Mouse (Mus musculus) cerebellum, postnatal 14 days (tissue): ENCODE results near the gene Mrm2.

Source experiments
- DNase-seq, 2 experiments: peaks; one replicate each; pipeline ENCODE4 v3.0.0; 2021; ENCODE audit warnings: mixed read lengths in 2 of 2

The Mrm2 gene

GRCm38 (mm10) chr5:140342880-140343279 is 11.2 kb upstream of the Mrm2 start:
- DNase-seq: no peak

DNA sequence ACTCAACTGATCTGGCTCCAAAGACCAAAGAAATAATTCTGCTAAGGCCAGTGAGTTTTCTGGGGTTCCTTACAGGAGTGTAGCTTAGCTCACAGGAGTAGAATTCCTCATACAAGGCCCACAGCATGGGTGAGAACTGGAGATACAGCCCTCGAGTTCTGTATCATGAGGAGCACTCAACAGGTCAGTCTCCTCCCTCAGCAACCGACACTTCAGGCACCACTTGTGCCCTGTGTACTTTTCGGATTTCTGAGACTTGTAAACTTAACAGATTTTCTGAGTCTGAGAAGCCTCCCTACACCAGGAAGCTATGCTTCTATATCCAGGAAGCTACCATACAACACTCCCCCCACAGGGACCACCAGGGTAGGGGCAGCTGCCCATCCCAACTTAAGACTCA is 8.1 kb upstream of the Mrm2 start:
- no peak for DNase-seq

GRCm38 (mm10) chr5:140338779-140339178 is 7.1 kb upstream of the Mrm2 start:
- no peak for DNase-seq

GRCm38 (mm10) chr5:140336680-140337079 is 5.0 kb upstream of the Mrm2 start:
- peak; percentile 71 to 75 for DNase-seq

DNA sequence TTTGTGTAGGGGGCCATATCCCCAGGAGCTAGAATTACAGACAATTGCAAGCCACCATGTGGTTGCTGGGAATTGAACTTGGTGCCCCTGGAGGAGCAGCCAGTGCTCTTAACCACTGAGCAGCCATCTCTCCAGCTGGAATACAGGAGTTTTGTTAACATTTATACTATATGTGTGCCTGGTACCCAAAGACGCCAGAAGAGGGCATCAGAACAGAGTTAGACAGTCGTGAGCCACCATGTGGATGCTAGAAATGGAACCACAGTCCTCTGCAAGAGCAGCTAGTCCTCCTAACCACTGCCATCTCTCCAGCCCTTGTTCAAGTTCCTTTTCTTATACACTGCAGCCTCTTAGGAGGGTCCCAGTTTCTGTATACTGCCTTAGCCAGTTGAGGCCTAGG is 1.9 kb upstream of the Mrm2 start:
- no peak for DNase-seq

DNA sequence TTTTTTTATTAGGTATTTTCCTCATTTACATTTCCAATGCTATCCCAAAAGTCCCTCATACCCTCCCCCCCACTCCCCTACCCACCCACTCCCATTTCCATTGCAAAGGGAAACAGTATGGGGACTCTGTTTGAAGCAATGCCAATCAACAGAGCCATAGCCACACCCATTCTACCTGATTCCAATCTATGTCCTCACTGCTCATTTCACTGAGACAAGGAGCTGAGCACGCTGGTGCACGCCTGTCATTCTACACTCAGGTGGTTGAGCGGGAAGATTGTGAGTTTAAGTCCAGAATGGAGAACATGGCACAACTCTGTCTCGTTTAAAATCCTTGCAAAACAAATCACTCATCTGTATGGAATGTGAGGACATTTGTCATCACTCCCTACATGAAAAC is 821 bp upstream of the Mrm2 start:
- DNase-seq: no peak

DNA sequence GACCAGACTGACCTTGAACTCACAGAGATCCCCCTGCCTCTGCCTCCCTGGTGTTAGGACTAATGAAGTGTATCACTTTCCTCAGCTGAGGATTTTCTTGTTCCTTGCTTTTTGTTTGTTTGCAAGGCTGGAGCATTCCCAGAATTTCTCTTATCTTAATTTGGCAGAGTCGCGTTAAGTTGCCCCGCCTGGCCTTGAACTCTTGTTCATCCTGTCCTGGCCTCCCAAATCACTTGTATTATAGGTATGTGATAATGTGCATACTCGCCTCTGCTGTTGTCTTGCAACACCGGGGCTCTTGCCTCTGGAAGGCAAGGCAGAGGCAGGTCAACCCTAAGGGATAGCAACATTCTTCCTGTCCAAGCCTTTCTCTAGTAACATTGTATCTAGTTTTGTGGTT is 7.6 kb downstream of the Mrm2 start:
- no peak for DNase-seq

- DNase-seq: no peak
These were observed 9.7 kb downstream of the Mrm2 start for GRCm38 (mm10) chr5:140321756-140322575.

GRCm38 (mm10) chr5:140321042-140321755 is 10.5 kb downstream of the Mrm2 start, which contains the start of the genes Mad1l1 and Nudt1:
Mad1l1 (minus strand) TSS chr5:140321552.
Nudt1 (plus strand) TSS chr5:140321656.
- DNase-seq: peak; percentile 92 to 94

DNA sequence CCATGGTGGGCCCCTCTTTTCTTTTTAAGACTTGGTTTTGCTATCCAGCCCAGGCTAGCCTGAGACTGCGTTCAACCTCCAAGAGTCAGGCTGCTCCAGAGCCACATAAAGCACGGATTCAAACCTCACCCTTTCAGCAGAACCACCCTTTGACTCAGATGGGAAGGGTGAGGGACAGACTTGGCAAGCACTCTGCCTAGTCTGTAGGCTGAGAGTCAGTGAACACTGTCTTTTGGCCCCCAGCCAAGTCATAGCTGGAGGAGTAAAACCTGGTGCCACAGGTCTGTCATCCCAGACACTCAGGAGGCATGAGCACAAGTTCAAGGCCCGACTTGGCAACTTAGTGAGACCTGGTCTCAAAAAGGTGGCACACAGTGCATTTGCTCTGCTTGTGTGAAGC is 15.0 kb downstream of the Mrm2 start:
- peak; percentile 26 to 44 for DNase-seq

- no peak for DNase-seq
These were observed 24.1 kb downstream of the Mrm2 start for GRCm38 (mm10) chr5:140307602-140308001.

GRCm38 (mm10) chr5:140306016-140306415 is 25.7 kb downstream of the Mrm2 start:
- DNase-seq: peak in 1 of 2 experiments; percentile 26

GRCm38 (mm10) chr5:140298291-140298690 is 33.4 kb downstream of the Mrm2 start:
- DNase-seq: no peak

DNA sequence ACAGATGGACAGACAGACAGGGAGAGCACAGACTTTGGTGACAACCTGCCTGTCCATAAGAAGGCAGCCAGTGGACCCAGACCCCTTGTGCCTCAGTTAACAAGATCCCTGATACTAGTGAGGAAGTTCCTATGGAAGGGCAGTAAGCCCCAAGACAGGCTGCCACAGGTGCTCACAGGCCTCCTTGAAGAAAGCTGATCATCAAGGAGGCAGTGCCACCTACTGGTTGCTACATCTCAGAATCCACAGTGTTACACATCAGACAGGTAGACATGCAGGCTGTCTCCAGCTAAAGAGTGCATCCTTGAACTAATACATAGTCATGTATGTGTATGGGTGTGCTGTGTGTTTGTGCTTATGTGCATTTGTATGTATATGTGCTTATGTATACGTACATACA is 39.5 kb downstream of the Mrm2 start:
- DNase-seq: peak; percentile 79 to 81

GRCm38 (mm10) chr5:140289161-140289560 is 42.5 kb downstream of the Mrm2 start:
- DNase-seq: no peak

DNA sequence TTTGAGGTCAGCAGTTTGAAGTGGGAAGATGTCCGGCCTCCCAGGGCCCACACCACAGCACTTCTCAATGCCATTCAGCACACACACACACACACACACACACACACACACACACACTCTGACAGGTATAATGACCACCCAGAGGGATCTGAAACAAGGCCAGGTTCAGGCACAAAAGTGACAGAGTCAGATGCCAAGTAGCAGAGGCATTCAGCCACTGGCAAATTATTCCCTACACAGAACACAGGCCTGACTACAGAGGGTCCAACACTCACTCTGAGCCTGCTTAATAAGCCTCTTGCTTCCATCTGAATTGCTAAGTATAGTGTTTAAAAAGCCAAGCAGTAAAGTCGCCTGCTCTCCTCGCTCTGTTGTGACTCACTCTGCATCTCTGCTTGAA is 43.4 kb downstream of the Mrm2 start:
- DNase-seq: peak; percentile 18 to 39

- DNase-seq: peak; percentile 23 to 26
These were observed 46.9 kb downstream of the Mrm2 start for GRCm38 (mm10) chr5:140284761-140285160.

DNA sequence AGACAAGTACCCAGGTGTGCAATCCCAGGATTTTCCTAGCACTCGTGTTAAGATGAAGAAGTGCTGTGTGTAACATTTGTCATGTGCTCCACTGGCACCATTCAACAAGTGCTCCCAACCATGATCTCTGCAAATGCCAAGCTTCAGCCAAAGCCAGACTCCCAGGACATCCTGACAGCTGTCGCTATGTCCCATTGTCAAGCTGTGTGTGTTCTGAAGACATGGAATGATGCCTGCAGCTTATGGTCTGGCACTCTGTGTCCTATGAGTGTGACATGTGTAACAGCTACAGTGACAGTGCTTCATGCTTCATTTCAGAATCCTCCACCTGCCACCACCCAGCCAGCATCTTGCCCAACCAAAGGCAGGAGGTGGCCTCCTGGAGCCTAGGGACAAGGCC is 47.7 kb downstream of the Mrm2 start:
- DNase-seq: peak; percentile 20

GRCm38 (mm10) chr5:140282900-140283299 is 48.8 kb downstream of the Mrm2 start:
- no peak for DNase-seq

GRCm38 (mm10) chr5:140282376-140282775 is 49.3 kb downstream of the Mrm2 start:
- DNase-seq: peak; percentile 71 to 75

GRCm38 (mm10) chr5:140280205-140280604 is 51.5 kb downstream of the Mrm2 start:
- no peak for DNase-seq
